Mouse (Mus musculus) lung, embryonic 14.5 days (tissue): ENCODE measurements around the gene Gtf2f1. TPM values are rescaled to one million over a fixed set of nuclear protein-coding genes. Genes with fewer than 3 reads are reported as not detected.

Experiments used
- ATAC-seq: fragments of 200-750 bp; cut with Nextera tagmentation; 2 replicates; pipeline ENCODE4 v1.8.0; 2017; ENCODE audit warnings: mild to moderate bottlenecking, moderate TSS enrichment, moderate library complexity; ENCODE audit not compliant: insufficient read depth
- DNase-seq: peaks from one replicate; pipeline ENCODE4 v3.0.0-alpha.2; 2015
- H3K27ac ChIP-seq: fragments of 300-500 bp; sonication (generic); 2 replicates; pipeline ENCODE4 v1.5.1; 2014; ENCODE audit warnings: low read depth, mild to moderate bottlenecking, moderate library complexity
- H3K27me3 ChIP-seq: fragments of 300-500 bp; sonication (generic); 2 replicates; pipeline ENCODE4 v1.6.1; 2014; ENCODE audit warnings: low read length, control low read depth; ENCODE audit not compliant: insufficient read depth
- H3K36me3 ChIP-seq: fragments of 300-500 bp; sonication (generic); 2 replicates; pipeline ENCODE4 v1.6.1; 2014; ENCODE audit warnings: control low read depth; ENCODE audit not compliant: insufficient read depth
- H3K4me1 ChIP-seq: fragments of 300-500 bp; sonication (generic); 2 replicates; pipeline ENCODE4 v1.6.1; 2014; ENCODE audit warnings: antibody characterized with exemption, control low read depth; ENCODE audit not compliant: insufficient read depth
- H3K4me2 ChIP-seq: fragments of 300-500 bp; sonication (generic); 2 replicates; pipeline ENCODE4 v1.6.1; 2014; ENCODE audit warnings: mild to moderate bottlenecking
- H3K4me3 ChIP-seq: fragments of 300-500 bp; sonication (generic); 2 replicates; pipeline ENCODE4 v1.5.1; 2014; ENCODE audit warnings: low read depth, low read length
- H3K9ac ChIP-seq: fragments of 300-500 bp; sonication (generic); 2 replicates; pipeline ENCODE4 v1.6.1; 2014
- H3K9me3 ChIP-seq: fragments of 300-500 bp; sonication (generic); 2 replicates; pipeline ENCODE4 v1.6.1; 2016; ENCODE audit warnings: low read depth, low read length, control low read depth
- CTCF ChIP-seq: IDR thresholded peaks from 2 replicates; pipeline ENCODE4 v1.5.1; 2016; ENCODE audit warnings: antibody characterized with exemption, low read depth
- WGBS: fragments of 180-500 bp; shearing (Covaris S2); extraction: QIAGEN DNeasy Blood & Tissue Kit; methylation state at CpG from one replicate; pipeline ENCODE4 v1.1.7; 2014; 5-methylcytosine and 5-hydroxymethylcytosine counted together
- polyA plus RNA-seq: library from polyadenylated mRNA; unstranded; fragments of >200 nt; fragmentation: Nextera tagmentation; extraction: Ambion mirVana; gene quantifications from 2 replicates; pipeline ENCODE4 v1.2.1, GENCODE M21; 2014

Gene Gtf2f1
- polyA plus RNA-seq, 1 experiment from 2014 or later = 60.2 TPM

DNA sequence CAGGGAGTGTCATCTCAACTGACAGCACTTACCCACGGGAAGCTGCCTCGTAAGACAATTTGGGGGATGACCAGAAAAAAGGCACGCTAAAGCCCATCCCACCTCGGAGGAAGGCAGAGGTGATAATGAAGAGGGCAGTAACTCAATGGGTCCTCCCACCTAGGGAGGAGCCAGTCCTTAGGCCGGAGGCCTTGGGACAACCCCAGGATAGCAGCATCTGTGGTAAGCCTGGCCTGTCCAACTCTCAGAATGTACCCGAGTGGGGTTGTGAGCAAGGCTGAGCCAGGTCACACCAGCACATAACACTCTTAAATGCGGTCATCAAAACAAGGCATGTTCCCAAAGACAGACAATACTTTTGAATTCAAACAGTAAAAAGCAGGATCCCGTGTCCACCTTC lies 18.6 kb upstream of the Gtf2f1 start:
- no peak for TF ChIP-seq CTCF
- Histone ChIP-seq H3K27ac (no peak overlapping the region), H3K36me3 (peaks cover 42% of the 10 kb centered on the region), H3K9me3 (no peaks in the 10 kb centered on the region), H3K4me2 (peak overlapping the region; percentile 98), H3K4me1 (0 out of 2 replicates have a peak, but pooled peaks cover 3% of the 10 kb centered on the region), H3K4me3 (peak overlapping the region; percentile 93), H3K9ac (peak overlapping the region; percentile 99), H3K27me3 (no peaks in the 10 kb centered on the region)
- DNase-seq (no peak), ATAC-seq (no peak)
- 24% methylated on average over 8 of the region's 8 CpGs for WGBS

DNA sequence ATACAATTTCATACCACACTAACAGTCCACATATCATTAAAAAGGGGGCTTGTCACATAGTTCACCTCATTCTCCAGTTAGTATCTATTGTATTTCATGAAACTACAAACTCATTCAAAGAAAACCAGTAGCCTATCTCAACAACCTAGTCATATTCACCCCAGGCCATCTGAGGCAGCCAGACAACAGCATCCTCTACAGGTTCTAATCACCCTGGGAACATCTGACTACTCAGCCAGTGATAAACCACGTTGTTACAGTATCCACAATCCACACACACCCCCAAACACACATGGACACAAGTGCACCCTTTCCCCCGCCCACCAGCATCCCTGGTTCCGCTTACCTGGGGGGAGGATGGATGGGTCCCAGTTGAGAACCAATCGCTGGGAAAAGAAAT lies 16.4 kb upstream of the Gtf2f1 start:
- Histone ChIP-seq H3K4me3 (no peak overlapping the region), H3K36me3 (peaks cover 65% of the 10 kb centered on the region)
- DNase-seq = no peak

DNA sequence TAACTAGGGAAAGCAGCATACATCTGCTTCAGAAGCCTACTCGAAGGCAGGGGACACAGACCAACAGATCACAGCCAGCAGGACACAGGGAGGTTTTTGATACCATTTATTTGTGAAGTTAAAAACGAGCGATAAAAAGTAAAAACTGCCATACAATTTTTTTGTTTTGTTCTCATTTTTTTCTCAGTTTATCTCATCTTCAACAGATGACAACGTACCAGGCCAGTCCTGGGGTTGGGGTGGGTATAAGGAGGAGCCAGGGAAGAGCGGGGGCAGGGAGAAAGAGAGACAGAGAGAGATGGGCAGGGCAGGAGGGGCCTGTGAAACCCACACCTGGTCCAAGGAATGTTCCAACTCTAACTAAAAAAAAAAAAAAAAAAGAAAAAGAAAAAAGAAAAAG lies 9.9 kb upstream of the Gtf2f1 start:
- Histone ChIP-seq H3K4me2 (no peak overlapping the region), H3K27ac (no peak overlapping the region), H3K27me3 (no peaks in the 10 kb centered on the region), H3K4me1 (no peaks in the 10 kb centered on the region), H3K36me3 (peaks cover 66% of the 10 kb centered on the region), H3K9ac (no peak overlapping the region), H3K4me3 (no peak overlapping the region), H3K9me3 (no peaks in the 10 kb centered on the region)
- no peak for TF ChIP-seq CTCF
- WGBS = 82% methylated on average over 5 of the region's 5 CpGs
- DNase-seq (no peak), ATAC-seq (no peak)

More for the DNA sequence above, 16.4 kb upstream of the Gtf2f1 start:
- TF ChIP-seq CTCF = no peak
- Histone ChIP-seq H3K27me3 (no peaks in the 10 kb centered on the region), H3K9me3 (no peaks in the 10 kb centered on the region), H3K4me2 (no peak overlapping the region), H3K9ac (no peak overlapping the region), H3K4me1 (0 out of 2 replicates have a peak, but pooled peaks cover 3% of the 10 kb centered on the region), H3K27ac (no peak overlapping the region)
- ATAC-seq = no peak
- 80% methylated on average over 4 of the region's 4 CpGs for WGBS

DNA sequence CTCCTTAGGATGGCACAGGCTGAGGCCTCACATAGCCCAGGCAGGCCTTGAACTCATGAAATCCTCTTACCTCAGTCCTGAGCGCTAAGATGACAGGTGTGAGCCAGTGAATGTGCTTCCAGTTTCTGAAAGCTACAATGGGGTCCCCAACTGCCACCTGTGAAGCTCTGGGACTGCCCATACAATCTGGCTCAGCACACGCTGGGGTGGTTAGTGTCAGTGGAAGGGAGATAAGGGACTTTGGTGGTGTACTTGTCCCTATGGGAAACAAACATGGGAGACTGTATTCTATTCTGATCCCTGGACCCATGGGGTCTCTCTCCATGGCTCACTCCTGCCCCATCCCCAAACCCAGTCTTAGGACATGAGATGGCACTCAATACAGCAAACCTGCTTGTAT lies 8.6 kb upstream of the Gtf2f1 start:
- H3K4me2 ChIP-seq = no peak overlapping the region
- DNase-seq = no peak
- TF ChIP-seq CTCF = no peak
- H3K36me3 ChIP-seq = peaks cover 53% of the 10 kb centered on the region
- WGBS = 92% methylated on average over 2 of the region's 2 CpGs
- no peaks in the 10 kb centered on the region for H3K27me3 ChIP-seq
- no peak overlapping the region for H3K9ac ChIP-seq
- H3K4me3 ChIP-seq = no peak overlapping the region
- no peaks in the 10 kb centered on the region for H3K9me3 ChIP-seq
- H3K27ac ChIP-seq = no peak overlapping the region
- H3K4me1 ChIP-seq = no peaks in the 10 kb centered on the region
- ATAC-seq = no peak

DNA sequence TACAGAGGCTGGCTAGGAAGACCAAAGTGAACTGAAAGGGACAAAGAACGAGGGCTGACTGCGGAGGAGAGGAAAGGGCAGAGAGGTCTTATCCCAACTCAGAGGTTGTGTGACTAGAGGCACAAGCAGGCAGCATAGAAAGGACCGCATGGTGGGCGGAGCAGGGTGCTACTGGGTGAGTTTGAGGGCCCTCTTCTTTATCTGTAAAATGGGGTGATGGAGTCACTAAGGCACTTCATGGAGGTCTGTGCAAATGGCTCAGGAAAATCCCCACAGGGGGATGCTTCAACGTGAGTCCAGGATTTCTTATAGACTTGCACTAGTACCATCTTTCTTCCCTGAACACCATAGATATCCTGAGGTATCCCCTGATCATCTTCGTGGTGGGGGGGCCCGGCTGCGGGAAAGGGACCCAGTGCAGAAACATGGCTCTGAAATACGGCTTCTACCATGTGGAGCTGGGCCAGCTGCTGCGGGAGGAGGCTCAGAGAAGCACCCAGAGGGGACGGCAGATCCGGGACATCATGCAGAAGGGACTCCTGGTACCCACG lies 1.2 kb upstream of the Gtf2f1 start:
- peak overlapping the region; percentile 92 for H3K27ac ChIP-seq
- ATAC-seq (peak; percentile 1; the same call in 1 of the 2 replicates), DNase-seq (no peak)
- H3K9me3 ChIP-seq = no peaks in the 10 kb centered on the region
- H3K4me1 ChIP-seq = no peaks in the 10 kb centered on the region; the same call in 1 of the 2 replicates
- TF ChIP-seq CTCF = no peak
- 63% methylated on average over 13 of the region's 13 CpGs for WGBS
- 0 out of 2 replicates have a peak overlapping the region, but pooled peaks have one; percentile 74 for H3K9ac ChIP-seq
- peak overlapping the region; percentile 85 for H3K4me3 ChIP-seq
- peaks cover 23% of the 10 kb centered on the region for H3K36me3 ChIP-seq
- no peaks in the 10 kb centered on the region for H3K27me3 ChIP-seq
- H3K4me2 ChIP-seq = peak overlapping the region; percentile 88

DNA sequence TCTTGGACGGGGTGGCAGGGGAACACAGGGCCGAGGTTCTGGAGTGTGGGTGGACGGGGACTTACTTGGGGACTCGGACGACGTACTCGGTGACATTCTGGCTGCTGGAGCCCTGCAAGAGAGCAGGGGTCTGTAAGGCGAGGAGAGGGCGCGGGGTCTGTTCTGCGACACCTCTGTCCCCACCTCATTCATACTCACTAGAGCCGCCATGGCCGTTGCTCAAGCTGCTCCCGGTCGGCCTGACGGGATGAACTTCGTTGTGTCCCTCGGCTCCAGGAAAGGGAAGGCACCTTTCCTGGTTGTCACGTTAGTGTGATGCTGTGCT lies 215 bp downstream of the Gtf2f1 start:
- Histone ChIP-seq H3K4me2 (peak overlapping the region; percentile 91), H3K9me3 (no peaks in the 10 kb centered on the region), H3K27ac (peak overlapping the region; percentile 83), H3K27me3 (no peaks in the 10 kb centered on the region), H3K9ac (peak overlapping the region; percentile 80), H3K4me1 (no peaks in the 10 kb centered on the region; the same call in 1 of the 2 replicates), H3K4me3 (peak overlapping the region; percentile 85), H3K36me3 (peaks cover 38% of the 10 kb centered on the region)
- no peak for DNase-seq
- peak; percentile 38 for ATAC-seq
- under 1% methylated on average over 19 of the region's 19 CpGs for WGBS
- no peak for TF ChIP-seq CTCF

DNA sequence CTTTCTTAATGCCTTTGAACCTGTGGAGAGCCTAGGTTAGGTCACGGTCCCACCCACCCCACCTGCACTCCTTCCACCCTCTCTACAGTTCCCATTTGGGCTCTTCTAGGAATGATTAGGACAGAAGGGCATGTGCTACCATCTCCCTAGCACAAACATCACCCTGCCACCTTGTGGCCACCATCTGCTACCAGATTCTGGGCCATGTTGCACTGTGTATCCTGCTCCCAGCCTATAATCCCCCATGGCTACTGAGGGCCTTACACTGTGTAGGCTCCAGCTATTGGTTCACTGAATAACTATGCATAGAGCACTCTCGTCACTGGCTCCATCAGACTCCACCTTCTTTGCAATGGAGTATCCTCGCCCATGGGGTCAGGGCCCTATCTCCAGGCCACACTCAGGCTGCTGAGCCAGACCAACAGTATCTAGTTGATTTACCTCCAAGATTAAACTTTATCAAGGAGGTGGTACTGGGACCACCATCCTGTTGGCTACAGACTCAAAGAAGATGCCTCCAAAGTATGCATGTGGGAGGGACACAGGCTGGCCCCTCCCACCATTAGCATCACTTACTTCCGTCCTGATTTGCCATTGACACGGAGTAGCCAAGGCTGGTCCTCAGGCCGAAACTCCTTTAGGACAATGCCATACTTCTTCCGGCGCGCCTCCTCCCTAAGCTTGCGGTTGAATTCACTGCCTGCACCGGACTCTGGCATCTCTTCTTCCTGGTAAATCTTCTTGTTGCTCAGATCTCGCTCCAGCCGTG lies 3.8 kb downstream of the Gtf2f1 start:
- TF ChIP-seq CTCF = peak; percentile 44
- Histone ChIP-seq H3K9me3 (no peaks in the 10 kb centered on the region), H3K36me3 (peaks cover 72% of the 10 kb centered on the region), H3K27ac (no peak overlapping the region), H3K4me1 (no peaks in the 10 kb centered on the region; the same call in 1 of the 2 replicates), H3K27me3 (no peaks in the 10 kb centered on the region), H3K4me3 (no peak overlapping the region), H3K9ac (no peak overlapping the region), H3K4me2 (no peak overlapping the region)
- DNase-seq (no peak), ATAC-seq (no peak)
- 91% methylated on average over 13 of the region's 13 CpGs for WGBS
